Mouse (Mus musculus): ENCODE measurements around the gene Cmtm6. TPM values are rescaled to one million over a fixed set of nuclear protein-coding genes. Genes with fewer than 3 reads are reported as not detected.
"Not testable (repeated sequence)": the region's sequence is repeated elsewhere in the genome, so short reads cannot be mapped to it uniquely, and the experiment has no call there.

The Cmtm6 gene
- polyA plus RNA-seq, 1 experiment from 2014 or later = 45.2 TPM

- Histone ChIP-seq H3K4me3 (ENCODE audit: control insufficient read depth in 1 of 2, insufficient read depth in 1 of 2, low read depth in 1 of 2, low read length in 2 of 2) (no peak overlapping the region), H3K36me3 (ENCODE audit: control insufficient read depth, insufficient read depth, low read length) (peaks cover 39% of the 10 kb centered on the region), H3K4me1 (ENCODE audit: control insufficient read depth in 2 of 2, insufficient read depth in 2 of 2, low read length in 2 of 2) (peaks cover 0 to 6% of the 10 kb centered on the region in 2 experiments; a peak in 1 of 4 replicates), H3K9ac (ENCODE audit: low read length) (no peak overlapping the region), H3K9me3 (ENCODE audit: control insufficient read depth, low read length) (no peaks in the 10 kb centered on the region), H3K27ac (replicated peaks in 1 of 2; ENCODE audit: control insufficient read depth in 1 of 2, insufficient read depth in 1 of 2, low read depth in 2 of 2, low read length in 2 of 2) (no peak overlapping the region), H3K27me3 (ENCODE audit: control insufficient read depth, insufficient read depth, low read length) (no peaks in the 10 kb centered on the region), H3K4me2 (ENCODE audit: low read length) (no peak overlapping the region)
- WGBS = 71% methylated on average over 4 of the region's 4 CpGs
- ATAC-seq (ENCODE audit: insufficient number of reproducible peaks, insufficient read depth, low FRiP score, low read depth) = no peak
Measured at GRCm38 (mm10) chr9:114701921-114702320, 29.0 kb upstream of the Cmtm6 start.

DNA sequence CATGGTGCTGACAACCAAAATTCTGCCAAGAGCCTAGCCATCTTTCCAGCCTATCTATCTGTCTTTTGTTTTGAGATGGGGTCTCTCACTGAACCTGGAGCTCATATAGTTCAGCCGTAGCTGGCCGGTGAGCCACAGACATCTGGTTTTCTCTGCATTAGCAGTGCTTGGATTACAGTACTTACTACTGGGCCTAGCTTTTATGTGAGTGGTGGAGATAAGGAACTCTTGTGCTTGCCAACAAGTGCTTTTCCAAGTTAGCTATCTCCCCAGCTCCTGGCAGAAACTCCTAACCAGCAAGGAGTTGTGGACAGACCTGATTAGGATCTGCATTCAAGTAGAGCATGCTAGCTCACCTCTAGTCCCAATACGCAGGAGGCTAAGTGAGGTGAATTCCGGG lies 23.1 kb upstream of the Cmtm6 start:
- H3K9ac ChIP-seq (ENCODE audit: low read length) = no peak overlapping the region
- H3K9me3 ChIP-seq (ENCODE audit: control insufficient read depth, low read length) = no peaks in the 10 kb centered on the region
- H3K27me3 ChIP-seq (ENCODE audit: control insufficient read depth, insufficient read depth, low read length) = no peaks in the 10 kb centered on the region
- no peak overlapping the region for H3K4me3 ChIP-seq (ENCODE audit: control insufficient read depth in 1 of 2, insufficient read depth in 1 of 2, low read depth in 1 of 2, low read length in 2 of 2)
- no peak for ATAC-seq (ENCODE audit: insufficient number of reproducible peaks, insufficient read depth, low FRiP score, low read depth)
- H3K4me1 ChIP-seq (ENCODE audit: control insufficient read depth in 2 of 2, insufficient read depth in 2 of 2, low read length in 2 of 2) = no peaks in the 10 kb centered on the region
- 67% methylated on average over 4 of the region's 4 CpGs for WGBS
- 0 out of 4 replicates have a peak overlapping the region, but pooled peaks of 1 of the 2 experiments have one; percentile 9 for H3K27ac ChIP-seq (replicated peaks in 1 of 2; ENCODE audit: control insufficient read depth in 1 of 2, insufficient read depth in 1 of 2, low read depth in 2 of 2, low read length in 2 of 2)
- no peak overlapping the region for H3K4me2 ChIP-seq (ENCODE audit: low read length)
- peaks cover 78% of the 10 kb centered on the region for H3K36me3 ChIP-seq (ENCODE audit: control insufficient read depth, insufficient read depth, low read length)

GRCm38 (mm10) chr9:114710345-114710744 lies 20.6 kb upstream of the Cmtm6 start:
- H3K4me3 ChIP-seq (ENCODE audit: control insufficient read depth in 1 of 2, insufficient read depth in 1 of 2, low read depth in 1 of 2, low read length in 2 of 2) = no peak overlapping the region
- H3K4me1 ChIP-seq (ENCODE audit: control insufficient read depth in 2 of 2, insufficient read depth in 2 of 2, low read length in 2 of 2) = no peaks in the 10 kb centered on the region
- peaks cover 95% of the 10 kb centered on the region for H3K36me3 ChIP-seq (ENCODE audit: control insufficient read depth, insufficient read depth, low read length)
- H3K9me3 ChIP-seq (ENCODE audit: control insufficient read depth, low read length) = no peaks in the 10 kb centered on the region
- no peak overlapping the region for H3K27ac ChIP-seq (replicated peaks in 1 of 2; ENCODE audit: control insufficient read depth in 1 of 2, insufficient read depth in 1 of 2, low read depth in 2 of 2, low read length in 2 of 2)
- H3K27me3 ChIP-seq (ENCODE audit: control insufficient read depth, insufficient read depth, low read length) = no peaks in the 10 kb centered on the region
- WGBS = 71% methylated on average over 7 of the region's 7 CpGs
- no peak for ATAC-seq (ENCODE audit: insufficient number of reproducible peaks, insufficient read depth, low FRiP score, low read depth)
- H3K4me2 ChIP-seq (ENCODE audit: low read length) = no peak overlapping the region
- H3K9ac ChIP-seq (ENCODE audit: low read length) = no peak overlapping the region

- no peaks in the 10 kb centered on the region for H3K27me3 ChIP-seq (ENCODE audit: control insufficient read depth, insufficient read depth, low read length)
- no peak for ATAC-seq (ENCODE audit: insufficient number of reproducible peaks, insufficient read depth, low FRiP score, low read depth)
- H3K4me2 ChIP-seq (ENCODE audit: low read length) = no peak overlapping the region
- 93% methylated on average over 7 of the region's 7 CpGs for WGBS
- no peaks in the 10 kb centered on the region for H3K4me1 ChIP-seq (ENCODE audit: control insufficient read depth in 2 of 2, insufficient read depth in 2 of 2, low read length in 2 of 2)
- H3K9ac ChIP-seq (ENCODE audit: low read length) = no peak overlapping the region
- no peak overlapping the region for H3K4me3 ChIP-seq (ENCODE audit: control insufficient read depth in 1 of 2, insufficient read depth in 1 of 2, low read depth in 1 of 2, low read length in 2 of 2)
- H3K9me3 ChIP-seq (ENCODE audit: control insufficient read depth, low read length) = no peaks in the 10 kb centered on the region
- peaks cover 96% of the 10 kb centered on the region for H3K36me3 ChIP-seq (ENCODE audit: control insufficient read depth, insufficient read depth, low read length)
- no peak overlapping the region for H3K27ac ChIP-seq (replicated peaks in 1 of 2; ENCODE audit: control insufficient read depth in 1 of 2, insufficient read depth in 1 of 2, low read depth in 2 of 2, low read length in 2 of 2)
Measured at GRCm38 (mm10) chr9:114713481-114713880, 17.4 kb upstream of the Cmtm6 start.

- no peaks in the 10 kb centered on the region for H3K9me3 ChIP-seq (ENCODE audit: control insufficient read depth, low read length)
- H3K4me1 ChIP-seq (ENCODE audit: control insufficient read depth in 2 of 2, insufficient read depth in 2 of 2, low read length in 2 of 2) = no peaks in the 10 kb centered on the region
- ATAC-seq (ENCODE audit: insufficient number of reproducible peaks, insufficient read depth, low FRiP score, low read depth) = no peak
- WGBS = 86% methylated on average over 18 of the region's 18 CpGs
- no peak overlapping the region for H3K4me3 ChIP-seq (ENCODE audit: control insufficient read depth in 1 of 2, insufficient read depth in 1 of 2, low read depth in 1 of 2, low read length in 2 of 2)
- H3K27me3 ChIP-seq (ENCODE audit: control insufficient read depth, insufficient read depth, low read length) = no peaks in the 10 kb centered on the region
- H3K27ac ChIP-seq (replicated peaks in 1 of 2; ENCODE audit: control insufficient read depth in 1 of 2, insufficient read depth in 1 of 2, low read depth in 2 of 2, low read length in 2 of 2) = no peak overlapping the region
- peaks cover 100% of the 10 kb centered on the region for H3K36me3 ChIP-seq (ENCODE audit: control insufficient read depth, insufficient read depth, low read length)
- no peak overlapping the region for H3K9ac ChIP-seq (ENCODE audit: low read length)
- H3K4me2 ChIP-seq (ENCODE audit: low read length) = no peak overlapping the region
Measured at GRCm38 (mm10) chr9:114716677-114717331, 14.1 kb upstream of the Cmtm6 start.

- 7% methylated on average over 3 of the region's 3 CpGs for WGBS
- H3K9me3 ChIP-seq (ENCODE audit: control insufficient read depth, low read length) = no peaks in the 10 kb centered on the region
- H3K4me1 ChIP-seq (ENCODE audit: control insufficient read depth in 2 of 2, insufficient read depth in 2 of 2, low read length in 2 of 2) = peaks cover 4 to 9% of the 10 kb centered on the region in 2 experiments
- no peak for ATAC-seq (ENCODE audit: insufficient number of reproducible peaks, insufficient read depth, low FRiP score, low read depth)
- no peak overlapping the region for H3K9ac ChIP-seq (ENCODE audit: low read length)
- H3K27me3 ChIP-seq (ENCODE audit: control insufficient read depth, insufficient read depth, low read length) = no peaks in the 10 kb centered on the region
- peaks cover 33% of the 10 kb centered on the region for H3K36me3 ChIP-seq (ENCODE audit: control insufficient read depth, insufficient read depth, low read length)
- no peak overlapping the region for H3K27ac ChIP-seq (replicated peaks in 1 of 2; ENCODE audit: control insufficient read depth in 1 of 2, insufficient read depth in 1 of 2, low read depth in 2 of 2, low read length in 2 of 2)
- H3K4me2 ChIP-seq (ENCODE audit: low read length) = no peak overlapping the region
- no peak overlapping the region for H3K4me3 ChIP-seq (ENCODE audit: control insufficient read depth in 1 of 2, insufficient read depth in 1 of 2, low read depth in 1 of 2, low read length in 2 of 2)
Measured at GRCm38 (mm10) chr9:114727315-114727714, 3.6 kb upstream of the Cmtm6 start.

DNA sequence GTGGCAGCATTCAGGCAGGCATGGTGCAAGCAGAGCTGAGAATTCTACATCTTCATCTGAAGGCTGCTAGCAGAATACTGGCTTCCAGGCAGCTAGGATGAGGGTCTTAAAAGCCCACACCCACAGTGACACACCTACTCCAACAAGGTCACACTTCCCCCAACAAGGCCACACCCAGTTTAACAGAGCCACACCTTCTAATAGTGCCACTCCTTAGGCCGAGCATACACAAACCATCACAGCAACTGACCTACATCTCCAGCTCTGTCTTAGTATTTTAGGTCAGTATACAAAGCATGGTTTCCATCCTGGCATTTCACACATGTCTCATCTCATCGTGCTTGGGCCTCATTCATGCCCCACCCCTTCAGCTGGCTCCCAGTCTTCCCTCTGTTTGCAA lies 2.5 kb upstream of the Cmtm6 start:
- H3K4me2 ChIP-seq (ENCODE audit: low read length); H3K4me3 ChIP-seq (ENCODE audit: control insufficient read depth in 1 of 2, insufficient read depth in 1 of 2, low read depth in 1 of 2, low read length in 2 of 2); ATAC-seq (ENCODE audit: insufficient number of reproducible peaks, insufficient read depth, low FRiP score, low read depth): not testable (repeated sequence)

More for the DNA sequence above, 2.5 kb upstream of the Cmtm6 start:
- not testable (repeated sequence) for H3K27me3 ChIP-seq (ENCODE audit: control insufficient read depth, insufficient read depth, low read length); H3K9ac ChIP-seq (ENCODE audit: low read length); H3K9me3 ChIP-seq (ENCODE audit: control insufficient read depth, low read length); H3K27ac ChIP-seq (replicated peaks in 1 of 2; ENCODE audit: control insufficient read depth in 1 of 2, insufficient read depth in 1 of 2, low read depth in 2 of 2, low read length in 2 of 2)
- H3K36me3 ChIP-seq (ENCODE audit: control insufficient read depth, insufficient read depth, low read length) = peaks cover 22% of the 10 kb centered on the region
- WGBS = 47% methylated on average over 2 of the region's 2 CpGs
- H3K4me1 ChIP-seq (ENCODE audit: control insufficient read depth in 2 of 2, insufficient read depth in 2 of 2, low read length in 2 of 2) = peaks cover 6 to 20% of the 10 kb centered on the region in 2 experiments
